Mouse (Mus musculus) CD4-positive naive resting alpha-beta T cell, adult 76 days (primary cell): ENCODE results near the gene Pgm2l1. TPM values are rescaled to one million over a fixed set of nuclear protein-coding genes. Genes with fewer than 3 reads are reported as not detected.

Experiments
- total RNA-seq: library from RNA; stranded (reverse); gene quantifications from one replicate; pipeline ENCODE4 v1.2.4, GENCODE M21; 2023

Gene Pgm2l1
- total RNA-seq = 34.4 TPM

GRCm38 (mm10) chr7:100227158-100227875 is at the start of gene Pgm2l1:
Gene Pgm2l1 (plus strand): TSS chr7:100227394.

GRCm38 (mm10) chr7:100285383-100285782 is 58.2 kb downstream of the Pgm2l1 start, which contains the start of gene P4ha3:
Gene P4ha3 (plus strand): TSS chr7:100285520.

Other genes starting within 250 kb of the Pgm2l1 start
- gene Rnf169, start 246.9 kb upstream of the Pgm2l1 start, total RNA-seq = 27.8 TPM
- not detected for gene Chrdl2, start 221.2 kb upstream of the Pgm2l1 start, total RNA-seq
- gene Pold3, start 105.8 kb upstream of the Pgm2l1 start, total RNA-seq = 39.7 TPM
- 1.7 TPM for gene Lipt2, start 68.1 kb upstream of the Pgm2l1 start, total RNA-seq
- not detected for gene Kcne3, start 50.9 kb upstream of the Pgm2l1 start, total RNA-seq
- gene P4ha3, start 58.1 kb downstream of the Pgm2l1 start, total RNA-seq = 0.41 TPM
- gene C2cd3, start 144.8 kb downstream of the Pgm2l1 start, total RNA-seq = 68.1 TPM
- gene Ppme1, start 144.9 kb downstream of the Pgm2l1 start, total RNA-seq = 57.1 TPM
- gene Ucp3, start 245.6 kb downstream of the Pgm2l1 start, total RNA-seq = 0.47 TPM